Mouse (Mus musculus): Measurements from ENCODE around the gene Olfr1441.

DNA sequence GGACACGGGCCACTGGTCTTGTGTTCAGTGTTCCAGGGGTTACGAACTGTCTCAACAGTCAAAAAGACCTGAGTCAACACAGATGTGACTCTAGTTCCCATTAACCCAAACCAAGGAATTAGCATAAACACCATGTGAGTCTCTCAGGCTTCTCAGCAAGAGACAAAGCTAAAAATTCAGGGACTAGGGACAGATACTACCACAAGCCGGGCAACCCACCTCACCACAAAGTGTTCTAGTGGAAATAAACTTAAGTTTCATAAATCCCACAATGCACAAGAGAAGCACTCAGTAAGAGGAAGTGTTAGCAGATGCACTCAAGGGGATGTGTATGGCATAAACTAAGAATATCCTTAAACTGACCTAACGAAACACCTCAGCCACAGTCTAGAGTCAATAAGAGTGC is 17.8 kb downstream of the Olfr1441 start:
- no peak for TF ChIP-seq CTCF (IDR thresholded peaks at IDR 0.05; ENCODE audit: extremely low read depth, insufficient read depth, low read length)
- TF ChIP-seq POLR2A (IDR thresholded peaks at IDR 0.05; ENCODE audit: extremely low read depth, insufficient read depth, low read length) = no peak
